Comparison of ENCODE assay signal across 16 mouse cellular contexts in genomic region chr17:3256765-3257164, GRCm38 (mm10).
DNase-seq lines count a peak whose midpoint lies in the region; ATAC-seq and TF ChIP-seq lines count a peak whose summit lies in the region.
"Had no signal": no experiment of that assay in that cellular context is flagged by ENCODE, and none has a peak within 500 bp of the region (broad histone marks: within the 10 kb centered on the region; RNA-seq: fewer than 3 reads in every experiment).

No protein-coding gene starts in this region.

- DNase-seq in forebrain, embryonic 11.5 days (ENCODE audit: low spot score) = no peak
- DNase-seq in layer of hippocampus, adult 2 months (ENCODE audit: low spot score in 2 of 2) = no peak
- no peak for DNase-seq in layer of hippocampus, adult 18-20 months (ENCODE audit: low spot score in 2 of 2)
- peak; percentile 58 for DNase-seq in forebrain, postnatal 0 days
- no peak for DNase-seq in embryo, embryonic 9.5 days (ENCODE audit: extremely low spot score)
- DNase-seq: adrenal gland, adult 2 months; adrenal gland, postnatal 25 days; cerebellum, adult 2 months; gastrocnemius, postnatal 10 days; heart, adult 18-20 months; heart, postnatal 10 days; kidney, adult 2 months had no signal

- H3K4me3 ChIP-seq in forebrain, embryonic 15.5 days = no peak overlapping the region
- no peak overlapping the region for H3K4me3 ChIP-seq in forebrain, embryonic 11.5 days (ENCODE audit: low read depth, low read length)
- no peak overlapping the region for H3K4me3 ChIP-seq in layer of hippocampus, adult 2 months
- no peak overlapping the region for H3K4me3 ChIP-seq in forebrain, postnatal 0 days (ENCODE audit: low read depth, low read length)
- H3K4me3 ChIP-seq: embryonic facial prominence, embryonic 13.5 days; heart, embryonic 10.5 days had no signal

- H3K9me3 ChIP-seq in forebrain, embryonic 15.5 days = no peaks in the 10 kb centered on the region
- H3K9me3 ChIP-seq in forebrain, embryonic 11.5 days (ENCODE audit: control insufficient read depth, low read length) = no peaks in the 10 kb centered on the region
- no peaks in the 10 kb centered on the region for H3K9me3 ChIP-seq in forebrain, postnatal 0 days (ENCODE audit: low read length)
- H3K9me3 ChIP-seq: embryonic facial prominence, embryonic 13.5 days; heart, embryonic 10.5 days had no signal

- peak overlapping the region; percentile 88 for H3K27ac ChIP-seq in forebrain, embryonic 15.5 days (replicated peaks)
- no peak overlapping the region for H3K27ac ChIP-seq in forebrain, embryonic 11.5 days (ENCODE audit: low read depth, low read length)
- peak overlapping the region; percentile 53; the same call in 1 of the 2 replicates for H3K27ac ChIP-seq in layer of hippocampus, adult 2 months
- H3K27ac ChIP-seq in forebrain, postnatal 0 days (ENCODE audit: low read depth, low read length) = peak overlapping the region; percentile 60
- H3K27ac ChIP-seq: embryonic facial prominence, embryonic 13.5 days; heart, embryonic 10.5 days had no signal

- 84% methylated on average over 7 of the region's 7 CpGs for WGBS in forebrain, embryonic 15.5 days
- 96% methylated on average over 7 of the region's 7 CpGs for WGBS in forebrain, embryonic 11.5 days
- 67% methylated on average over 7 of the region's 7 CpGs for WGBS in forebrain, postnatal 0 days

- H3K27me3 ChIP-seq in forebrain, embryonic 15.5 days = no peaks in the 10 kb centered on the region
- no peaks in the 10 kb centered on the region for H3K27me3 ChIP-seq in forebrain, embryonic 11.5 days (ENCODE audit: control insufficient read depth, insufficient read depth, low read length)
- no peaks in the 10 kb centered on the region for H3K27me3 ChIP-seq in forebrain, postnatal 0 days (ENCODE audit: insufficient read depth, low read length)
- H3K27me3 ChIP-seq: embryonic facial prominence, embryonic 13.5 days had no signal

- no peak overlapping the region for H3K9ac ChIP-seq in forebrain, embryonic 15.5 days (replicated peaks)
- no peak overlapping the region for H3K9ac ChIP-seq in forebrain, embryonic 11.5 days (ENCODE audit: low read length)
- no peak overlapping the region for H3K9ac ChIP-seq in forebrain, postnatal 0 days
- H3K9ac ChIP-seq: embryonic facial prominence, embryonic 13.5 days had no signal

- peaks cover 50% of the 10 kb centered on the region for H3K4me1 ChIP-seq in forebrain, embryonic 15.5 days
- no peaks in the 10 kb centered on the region for H3K4me1 ChIP-seq in forebrain, embryonic 11.5 days (replicated peaks; ENCODE audit: control insufficient read depth, insufficient read depth, low read length)
- no peaks in the 10 kb centered on the region; the same call in 1 of the 2 replicates for H3K4me1 ChIP-seq in forebrain, postnatal 0 days (ENCODE audit: insufficient read depth)
- H3K4me1 ChIP-seq: embryonic facial prominence, embryonic 13.5 days; heart, embryonic 10.5 days had no signal

- H3K4me2 ChIP-seq in forebrain, embryonic 15.5 days (replicated peaks) = no peak overlapping the region
- H3K4me2 ChIP-seq in forebrain, embryonic 11.5 days (ENCODE audit: low read depth, low read length, severe bottlenecking) = no peak overlapping the region
- no peak overlapping the region for H3K4me2 ChIP-seq in forebrain, postnatal 0 days (ENCODE audit: low read depth)
- H3K4me2 ChIP-seq: embryonic facial prominence, embryonic 13.5 days had no signal

- ATAC-seq in forebrain, embryonic 15.5 days (replicated peaks) = peak; percentile 41; the same call in 1 of the 2 replicates
- ATAC-seq in forebrain, embryonic 11.5 days (replicated peaks; ENCODE audit: low FRiP score) = no peak
- peak; percentile 55 for ATAC-seq in forebrain, postnatal 0 days
- ATAC-seq: intestine, embryonic 16.5 days had no signal

- no peaks in the 10 kb centered on the region for H3K36me3 ChIP-seq in forebrain, embryonic 15.5 days
- H3K36me3 ChIP-seq in forebrain, embryonic 11.5 days (ENCODE audit: control insufficient read depth, insufficient read depth, low read length) = no peaks in the 10 kb centered on the region
- no peaks in the 10 kb centered on the region for H3K36me3 ChIP-seq in forebrain, postnatal 0 days (ENCODE audit: insufficient read depth)

- TF ChIP-seq CTCF in layer of hippocampus, adult 2 months (conservative IDR thresholded peaks at IDR 0.05) = no peak
- no peak for TF ChIP-seq CTCF in forebrain, postnatal 0 days (IDR thresholded peaks at IDR 0.05; ENCODE audit: low read depth)
